8 mouse cellular contexts compared by ENCODE assay signal in genomic region chr1:155158141-155158969, GRCm38 (mm10). TPM values are rescaled to one million over a fixed set of nuclear protein-coding genes. Genes with fewer than 3 reads are reported as not detected.
DNase-seq lines count a peak whose midpoint lies in the region; ATAC-seq lines count a peak whose summit lies in the region.

TSS of gene Stx6 (plus strand) at chr1:155158715.

- peak within 1 kb of the TSS; percentile 85 for H3K4me3 ChIP-seq in hindbrain, embryonic 11.5 days (ENCODE audit: low read depth, low read length)

- H3K4me2 ChIP-seq in hindbrain, embryonic 11.5 days (replicated peaks; ENCODE audit: low read depth, low read length): peak within 1 kb of the TSS; percentile 54

- no peaks in the 10 kb centered on the region for H3K36me3 ChIP-seq in hindbrain, embryonic 11.5 days (ENCODE audit: control insufficient read depth, insufficient read depth, low read length)

- 3% methylated on average over 48 of the region's 48 CpGs for WGBS in hindbrain, embryonic 11.5 days

- H3K9ac ChIP-seq in hindbrain, embryonic 11.5 days (ENCODE audit: low read depth, low read length): peak within 1 kb of the TSS; percentile 83

- H3K27ac ChIP-seq in hindbrain, embryonic 11.5 days (ENCODE audit: low read depth, low read length): peak within 1 kb of the TSS; percentile 77

- DNase-seq in MN1 (ENCODE audit: low spot score): peak; percentile 99
- DNase-seq in cerebellum, adult 9-10 months: peak; percentile 98
- DNase-seq in frontal cortex, adult 2 months (ENCODE audit: extremely low spot score in 1 of 2, low spot score in 1 of 2): peak; percentile 95 to 98
- peak; percentile 98 for DNase-seq in hindbrain, embryonic 11.5 days (ENCODE audit: low spot score)
- DNase-seq in layer of hippocampus, postnatal 10 days (ENCODE audit: low spot score in 2 of 2): peak; percentile 98 to 99
- peak; percentile 99 for DNase-seq in lung, postnatal 10 days
- DNase-seq in ovary, postnatal 36 days (ENCODE audit: low spot score): peak; percentile 98
- DNase-seq in thymus, postnatal 25 days: peak; percentile 100

- no peaks in the 10 kb centered on the region for H3K9me3 ChIP-seq in hindbrain, embryonic 11.5 days (ENCODE audit: control insufficient read depth, low read length)

- ATAC-seq in hindbrain, embryonic 11.5 days (ENCODE audit: low FRiP score): peak; percentile 99

- no peaks in the 10 kb centered on the region for H3K27me3 ChIP-seq in hindbrain, embryonic 11.5 days (ENCODE audit: control insufficient read depth, insufficient read depth, low read length)

- no peaks in the 10 kb centered on the region for H3K4me1 ChIP-seq in hindbrain, embryonic 11.5 days (replicated peaks; ENCODE audit: control insufficient read depth, insufficient read depth, low read length)

RNA-seq across cellular contexts. Expression of gene Stx6, which starts in this region (rescaled TPM):
- polyA plus RNA-seq in frontal cortex, adult 2 months (2012; rRNA removed): 96.1 and 112 TPM in 2 replicates
- polyA plus RNA-seq in hindbrain, embryonic 11.5 days (2014; fragmentation: Nextera tagmentation; extraction: Ambion mirVana): 99.6 and 101 TPM in 2 replicates
- total RNA-seq in layer of hippocampus, postnatal 10 days (2021): 10 to 100 TPM; 84.5 to 90.1 TPM

Comparison
In these comparisons a context has a peak if more than half of its experiments do, and no peak if none do; other contexts are left out.
1. Peak in every context shown above with its lines: DNase-seq, ATAC-seq, H3K4me3 ChIP-seq and H3K27ac ChIP-seq.